Mouse (Mus musculus): ENCODE measurements around the gene C330007P06Rik. TPM values are rescaled to one million over a fixed set of nuclear protein-coding genes. Genes with fewer than 3 reads are reported as not detected.

The C330007P06Rik gene
- polyA plus RNA-seq, 1 experiment from 2014 or later: 12.6 TPM

- no peaks in the 10 kb centered on the region for H3K27me3 ChIP-seq
- H3K27ac ChIP-seq (replicated peaks): peak overlapping the region; percentile 66
- WGBS (ENCODE audit: insufficient replicate concordance): 15% methylated on average over 55 of the region's 57 CpGs
- H3K9me3 ChIP-seq (replicated peaks): no peaks in the 10 kb centered on the region
- H3K4me1 ChIP-seq (replicated peaks): peaks cover 10% of the 10 kb centered on the region; the same call in 1 of the 2 replicates
- peak overlapping the region; percentile 87 for H3K9ac ChIP-seq
- H3K36me3 ChIP-seq (replicated peaks): no peaks in the 10 kb centered on the region; the same call in 1 of the 2 replicates
- peak overlapping the region; percentile 73 for H3K4me2 ChIP-seq
- ATAC-seq (ENCODE audit: insufficient read depth): peak; percentile 97
- H3K4me3 ChIP-seq (replicated peaks): peak overlapping the region; percentile 80
Observed at GRCm38 (mm10) chrX:36874178-36874696, 326 bp upstream of the C330007P06Rik start.

GRCm38 (mm10) chrX:36870372-36870771 is 3.5 kb downstream of the C330007P06Rik start:
- Histone ChIP-seq H3K27ac (replicated peaks) (no peak overlapping the region), H3K9me3 (replicated peaks) (no peaks in the 10 kb centered on the region), H3K4me2 (no peak overlapping the region), H3K27me3 (no peaks in the 10 kb centered on the region), H3K4me1 (replicated peaks) (peaks cover 7% of the 10 kb centered on the region; the same call in 1 of the 2 replicates), H3K4me3 (replicated peaks) (no peak overlapping the region), H3K9ac (no peak overlapping the region), H3K36me3 (replicated peaks) (no peaks in the 10 kb centered on the region)
- 31% methylated on average over 3 of the region's 3 CpGs for WGBS (ENCODE audit: insufficient replicate concordance)
- no peak for ATAC-seq (ENCODE audit: insufficient read depth)

DNA sequence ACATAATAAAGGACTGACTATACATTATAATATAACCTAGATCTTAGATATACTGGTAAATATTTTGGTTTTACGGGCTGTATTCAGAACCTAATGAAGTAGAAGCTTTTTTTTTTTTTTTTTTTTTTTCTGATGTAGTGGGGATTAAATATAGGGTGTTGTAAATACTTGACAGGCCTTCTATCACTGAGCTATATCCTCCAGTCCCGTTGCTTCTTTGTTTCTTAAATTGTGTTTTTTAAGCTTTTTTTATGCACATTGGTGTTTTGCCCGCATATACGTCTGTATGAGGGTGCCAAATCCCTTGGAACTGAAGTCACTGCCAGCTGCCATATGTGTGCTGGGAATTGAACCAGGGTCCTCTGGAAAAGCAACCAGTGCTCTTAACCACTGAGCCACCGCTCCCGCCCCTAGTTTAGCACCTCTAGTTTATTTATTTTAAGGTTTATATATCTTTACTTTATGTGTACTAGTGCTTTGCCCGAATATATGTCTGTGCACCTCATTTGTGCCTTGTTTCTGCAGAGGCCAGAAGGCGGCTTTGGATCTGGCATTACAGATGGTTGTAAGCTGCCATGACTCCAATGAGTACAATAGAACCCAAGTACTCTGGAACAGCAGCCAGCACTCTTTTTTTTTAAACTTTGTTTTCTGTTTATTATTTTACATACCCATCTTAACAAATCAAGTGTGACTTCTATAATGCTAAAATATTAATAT is 9.1 kb downstream of the C330007P06Rik start:
- Histone ChIP-seq H3K4me2 (peak overlapping the region; percentile 61), H3K4me3 (replicated peaks) (peak overlapping the region; percentile 63), H3K36me3 (replicated peaks) (no peaks in the 10 kb centered on the region), H3K4me1 (replicated peaks) (peaks cover 11% of the 10 kb centered on the region; the same call in 1 of the 2 replicates), H3K27me3 (no peaks in the 10 kb centered on the region), H3K9ac (no peak overlapping the region), H3K27ac (replicated peaks) (no peak overlapping the region), H3K9me3 (replicated peaks) (no peaks in the 10 kb centered on the region)
- no peak for ATAC-seq (ENCODE audit: insufficient read depth)
- 56% methylated on average over 8 of the region's 8 CpGs for WGBS (ENCODE audit: insufficient replicate concordance)

GRCm38 (mm10) chrX:36863766-36864608 is 9.9 kb downstream of the C330007P06Rik start:
- peak overlapping the region; percentile 63 for H3K4me3 ChIP-seq (replicated peaks)
- peaks cover 11% of the 10 kb centered on the region; the same call in 1 of the 2 replicates for H3K4me1 ChIP-seq (replicated peaks)
- WGBS (ENCODE audit: insufficient replicate concordance): 10% methylated on average over 44 of the region's 44 CpGs
- peak; percentile 87 for ATAC-seq (ENCODE audit: insufficient read depth)
- no peaks in the 10 kb centered on the region for H3K9me3 ChIP-seq (replicated peaks)
- peak overlapping the region; percentile 30; the same call in 1 of the 2 replicates for H3K9ac ChIP-seq
- no peaks in the 10 kb centered on the region for H3K36me3 ChIP-seq (replicated peaks)
- no peaks in the 10 kb centered on the region for H3K27me3 ChIP-seq
- H3K27ac ChIP-seq (replicated peaks): peak overlapping the region; percentile 81
- peak overlapping the region; percentile 61 for H3K4me2 ChIP-seq

DNA sequence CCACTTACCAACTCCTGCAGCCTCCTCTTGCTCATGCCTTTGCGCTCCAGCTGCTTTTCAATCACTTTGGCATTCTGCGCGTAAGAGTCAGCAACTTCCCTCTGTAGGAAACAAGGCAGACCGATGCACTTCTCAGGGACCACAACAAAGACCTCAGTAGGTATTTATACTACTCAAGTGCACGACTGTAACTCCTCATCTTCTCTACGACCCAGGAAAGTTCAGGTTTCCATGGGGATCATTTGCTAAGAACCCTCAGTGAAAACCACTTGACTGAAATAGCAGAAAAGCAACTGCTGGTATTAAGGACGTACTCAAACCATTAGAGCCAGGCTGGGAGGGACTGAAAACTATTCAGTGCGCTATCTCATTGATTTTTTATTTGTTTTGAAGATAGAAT is 21.3 kb downstream of the C330007P06Rik start:
- ATAC-seq (ENCODE audit: insufficient read depth): no peak
- WGBS (ENCODE audit: insufficient replicate concordance): 78% methylated on average over 8 of the region's 8 CpGs

DNA sequence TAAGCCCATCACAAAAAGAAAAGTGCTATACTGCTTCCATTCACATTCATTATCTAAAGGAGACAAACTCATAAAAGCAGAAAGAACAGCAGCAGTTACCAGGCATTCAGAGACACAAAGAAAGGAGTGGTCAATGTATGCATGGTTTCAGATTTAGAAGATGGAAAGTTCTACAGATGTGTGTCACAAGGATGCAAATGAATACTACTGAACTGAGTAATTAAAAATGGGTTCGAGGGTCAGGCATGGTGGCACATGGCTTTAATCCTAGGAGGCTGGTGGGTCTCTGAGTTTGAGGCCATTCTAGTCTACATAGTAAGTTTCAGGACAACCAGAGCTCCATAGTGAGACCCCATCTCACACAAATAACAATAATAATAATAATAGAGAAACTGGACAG is 26.8 kb downstream of the C330007P06Rik start:
- WGBS (ENCODE audit: insufficient replicate concordance): 59% methylated on average over 1 of the region's 1 CpGs
- H3K36me3 ChIP-seq (replicated peaks): peaks cover 5% of the 10 kb centered on the region; the same call in 1 of the 2 replicates
- H3K4me2 ChIP-seq: no peak overlapping the region
- H3K4me1 ChIP-seq (replicated peaks): no peaks in the 10 kb centered on the region; the same call in 1 of the 2 replicates
- H3K27me3 ChIP-seq: no peaks in the 10 kb centered on the region
- H3K27ac ChIP-seq (replicated peaks): no peak overlapping the region
- no peak overlapping the region for H3K4me3 ChIP-seq (replicated peaks)
- ATAC-seq (ENCODE audit: insufficient read depth): no peak
- H3K9me3 ChIP-seq (replicated peaks): no peaks in the 10 kb centered on the region
- no peak overlapping the region for H3K9ac ChIP-seq

More for the DNA sequence above, 21.3 kb downstream of the C330007P06Rik start:
- Histone ChIP-seq H3K4me1 (replicated peaks) (no peaks in the 10 kb centered on the region), H3K9ac (no peak overlapping the region), H3K4me3 (replicated peaks) (no peak overlapping the region), H3K27me3 (no peaks in the 10 kb centered on the region), H3K9me3 (replicated peaks) (no peaks in the 10 kb centered on the region), H3K36me3 (replicated peaks) (peaks cover 17% of the 10 kb centered on the region), H3K27ac (replicated peaks) (no peak overlapping the region), H3K4me2 (no peak overlapping the region)

GRCm38 (mm10) chrX:36843346-36843990 is 30.4 kb downstream of the C330007P06Rik start:
- no peak overlapping the region for H3K27ac ChIP-seq (replicated peaks)
- H3K4me1 ChIP-seq (replicated peaks): no peaks in the 10 kb centered on the region; the same call in 1 of the 2 replicates
- 34% methylated on average over 4 of the region's 4 CpGs for WGBS (ENCODE audit: insufficient replicate concordance)
- no peak overlapping the region for H3K4me3 ChIP-seq (replicated peaks)
- no peaks in the 10 kb centered on the region for H3K27me3 ChIP-seq
- no peak overlapping the region for H3K9ac ChIP-seq
- no peak overlapping the region for H3K4me2 ChIP-seq
- no peaks in the 10 kb centered on the region for H3K9me3 ChIP-seq (replicated peaks)
- no peak for ATAC-seq (ENCODE audit: insufficient read depth)
- no peaks in the 10 kb centered on the region for H3K36me3 ChIP-seq (replicated peaks)

DNA sequence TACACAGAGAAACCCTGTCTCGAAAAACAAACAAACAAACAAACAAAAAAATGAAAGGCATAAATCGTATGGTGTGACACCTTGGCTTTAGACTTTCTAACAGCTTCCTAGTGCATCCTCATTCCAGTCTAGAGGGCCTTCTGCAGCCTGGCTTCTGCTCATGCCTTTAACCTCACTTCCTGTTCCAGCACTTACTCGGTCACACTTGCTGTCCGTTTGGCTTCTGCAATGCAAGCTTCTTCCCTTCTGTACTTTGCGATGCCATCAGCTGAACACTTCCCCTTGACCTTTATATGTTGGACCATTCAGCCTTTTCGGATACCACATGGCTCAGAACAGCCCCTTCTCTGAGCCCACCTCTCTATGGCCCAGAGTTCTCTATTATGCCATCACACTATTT is 32.2 kb downstream of the C330007P06Rik start:
- no peaks in the 10 kb centered on the region for H3K36me3 ChIP-seq (replicated peaks)
- H3K4me2 ChIP-seq: no peak overlapping the region
- H3K27me3 ChIP-seq: no peaks in the 10 kb centered on the region
- 51% methylated on average over 6 of the region's 6 CpGs for WGBS (ENCODE audit: insufficient replicate concordance)
- no peaks in the 10 kb centered on the region for H3K9me3 ChIP-seq (replicated peaks)
- H3K9ac ChIP-seq: no peak overlapping the region
- H3K27ac ChIP-seq (replicated peaks): no peak overlapping the region
- ATAC-seq (ENCODE audit: insufficient read depth): no peak
- no peaks in the 10 kb centered on the region; the same call in none of the 2 replicates for H3K4me1 ChIP-seq (replicated peaks)
- H3K4me3 ChIP-seq (replicated peaks): no peak overlapping the region

DNA sequence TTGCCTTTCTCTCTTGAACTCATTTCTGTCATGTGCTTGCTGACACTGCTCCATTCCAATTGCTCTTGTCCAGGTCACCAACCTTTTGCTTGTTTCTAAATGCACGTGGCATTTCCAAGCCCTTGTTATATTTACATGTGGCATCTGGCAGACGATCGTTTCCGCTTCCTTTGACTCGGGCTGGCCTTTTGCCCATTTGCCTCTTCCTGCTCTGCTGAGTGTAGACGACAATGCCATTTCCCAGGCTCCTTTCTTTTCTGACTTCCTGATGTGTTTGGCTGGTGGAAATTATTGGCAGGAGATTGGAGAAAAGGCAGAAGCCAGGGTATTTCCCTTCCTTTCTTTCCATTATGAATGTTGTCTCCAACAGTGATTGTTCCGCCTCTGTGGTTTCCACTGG is 34.5 kb downstream of the C330007P06Rik start:
- Histone ChIP-seq H3K4me2 (no peak overlapping the region), H3K27ac (replicated peaks) (no peak overlapping the region), H3K4me1 (replicated peaks) (no peaks in the 10 kb centered on the region; the same call in none of the 2 replicates), H3K9me3 (replicated peaks) (no peaks in the 10 kb centered on the region), H3K36me3 (replicated peaks) (no peaks in the 10 kb centered on the region), H3K9ac (no peak overlapping the region), H3K4me3 (replicated peaks) (no peak overlapping the region), H3K27me3 (no peaks in the 10 kb centered on the region)
- ATAC-seq (ENCODE audit: insufficient read depth): no peak
- 60% methylated on average over 7 of the region's 7 CpGs for WGBS (ENCODE audit: insufficient replicate concordance)

- no peak overlapping the region for H3K27ac ChIP-seq (replicated peaks)
Observed at GRCm38 (mm10) chrX:36837069-36837676, 36.7 kb downstream of the C330007P06Rik start.

More at GRCm38 (mm10) chrX:36837069-36837676, 36.7 kb downstream of the C330007P06Rik start:
- no peaks in the 10 kb centered on the region for H3K27me3 ChIP-seq
- H3K4me2 ChIP-seq: no peak overlapping the region
- no peaks in the 10 kb centered on the region for H3K36me3 ChIP-seq (replicated peaks)
- no peaks in the 10 kb centered on the region for H3K9me3 ChIP-seq (replicated peaks)
- 49% methylated on average over 6 of the region's 6 CpGs for WGBS (ENCODE audit: insufficient replicate concordance)
- H3K4me1 ChIP-seq (replicated peaks): no peaks in the 10 kb centered on the region; the same call in 1 of the 2 replicates
- no peak overlapping the region for H3K9ac ChIP-seq
- no peak for ATAC-seq (ENCODE audit: insufficient read depth)
- no peak overlapping the region for H3K4me3 ChIP-seq (replicated peaks)
